Mouse (Mus musculus): ENCODE measurements around the gene Sh3d21. TPM values are rescaled to one million over a fixed set of nuclear protein-coding genes. Genes with fewer than 3 reads are reported as not detected.

Gene Sh3d21
- polyA plus RNA-seq, 1 experiment from 2014 or later: 10.3 TPM

DNA sequence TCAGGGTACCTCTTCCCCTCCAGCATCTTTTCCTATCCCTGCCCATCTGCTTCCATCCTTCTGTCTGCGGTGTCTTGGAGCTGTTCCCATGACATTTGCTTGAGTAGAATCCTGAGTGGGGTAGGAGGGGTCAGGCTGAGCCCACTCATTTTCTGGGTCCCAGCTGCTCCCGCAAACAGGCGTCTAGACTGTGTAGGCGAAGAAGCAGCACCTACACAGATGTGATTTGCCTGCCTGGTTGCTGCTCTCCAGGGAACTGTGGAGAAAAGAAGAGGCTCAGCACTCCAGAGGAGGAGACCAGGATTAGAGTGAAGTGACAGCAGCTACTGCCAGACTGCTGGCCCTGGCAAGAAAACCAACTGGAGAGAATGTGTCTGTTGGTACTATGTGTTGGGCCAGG lies 44.6 kb downstream of the Sh3d21 start:
- Histone ChIP-seq H3K4me2 (no peak overlapping the region), H3K9ac (no peak overlapping the region), H3K36me3 (peaks cover 21% of the 10 kb centered on the region), H3K4me3 (no peak overlapping the region), H3K9me3 (peaks cover 5% of the 10 kb centered on the region; the same call in 1 of the 2 replicates), H3K4me1 (peaks cover 8% of the 10 kb centered on the region), H3K27me3 (no peaks in the 10 kb centered on the region), H3K27ac (no peak overlapping the region)
- ATAC-seq (ENCODE audit: insufficient number of reproducible peaks, insufficient read depth, low FRiP score, low TSS enrichment, low read depth): no peak
- 93% methylated on average over 4 of the region's 4 CpGs for WGBS

DNA sequence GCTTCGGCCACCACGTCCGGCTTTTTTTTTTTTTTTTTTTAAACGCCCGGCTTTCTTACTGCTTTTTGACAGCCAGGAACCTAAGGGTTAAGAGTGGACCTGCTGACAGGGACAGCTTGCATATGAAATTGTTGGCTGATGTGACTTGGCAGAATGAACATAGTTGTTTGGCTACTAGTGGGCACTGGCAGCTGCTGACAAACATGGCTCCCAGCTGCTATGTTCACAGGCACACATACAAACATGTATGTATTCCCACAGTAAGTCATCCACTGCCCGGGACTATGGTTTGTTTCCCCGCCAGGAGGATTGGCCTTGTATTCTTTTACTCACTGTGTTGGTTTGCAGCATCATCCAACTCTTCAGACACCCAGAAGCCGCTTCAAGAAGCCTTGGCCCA lies 46.2 kb downstream of the Sh3d21 start:
- no peak overlapping the region for H3K4me2 ChIP-seq
- H3K9me3 ChIP-seq: peaks cover 5% of the 10 kb centered on the region; the same call in 1 of the 2 replicates
- no peak overlapping the region for H3K27ac ChIP-seq
- H3K4me3 ChIP-seq: no peak overlapping the region
- WGBS: 88% methylated on average over 8 of the region's 8 CpGs
- peaks cover 15% of the 10 kb centered on the region for H3K36me3 ChIP-seq
- H3K4me1 ChIP-seq: peaks cover 8% of the 10 kb centered on the region
- H3K9ac ChIP-seq: no peak overlapping the region
- no peak for ATAC-seq (ENCODE audit: insufficient number of reproducible peaks, insufficient read depth, low FRiP score, low TSS enrichment, low read depth)
- H3K27me3 ChIP-seq: no peaks in the 10 kb centered on the region

DNA sequence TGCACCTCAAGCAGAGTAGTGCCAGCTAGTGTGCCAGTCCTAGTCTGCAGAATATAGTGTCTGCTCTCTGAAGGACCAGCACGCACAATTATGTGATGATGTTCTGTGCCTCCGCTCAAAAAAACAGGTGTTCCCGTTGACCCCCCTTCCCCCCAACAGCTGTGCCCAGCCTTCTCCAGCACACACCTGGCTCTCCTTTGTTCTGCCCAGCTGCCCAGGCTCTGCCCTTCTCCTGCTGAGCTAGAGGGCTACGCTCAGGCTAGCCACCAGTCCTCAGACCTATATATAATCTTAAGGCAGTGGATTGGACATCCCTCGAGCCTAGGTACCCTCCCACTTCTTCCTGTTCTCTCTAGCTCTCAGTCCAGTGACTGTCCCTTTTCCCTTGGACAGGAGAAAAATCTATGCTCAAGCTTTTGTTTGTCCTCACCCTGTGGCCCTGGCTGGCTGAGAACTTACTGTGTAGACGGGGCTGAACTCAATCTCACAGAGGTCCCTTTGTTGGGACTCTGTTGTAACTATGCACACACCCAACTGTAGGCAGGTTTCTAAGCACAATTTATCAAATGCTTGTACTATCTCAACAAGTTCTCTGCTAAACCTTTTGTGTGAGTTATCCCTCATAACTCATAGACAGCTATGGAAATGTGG lies 47.3 kb downstream of the Sh3d21 start:
- H3K9me3 ChIP-seq: no peaks in the 10 kb centered on the region
- no peaks in the 10 kb centered on the region for H3K27me3 ChIP-seq
- H3K4me2 ChIP-seq: no peak overlapping the region
- no peak overlapping the region for H3K4me3 ChIP-seq
- H3K4me1 ChIP-seq: peaks cover 13% of the 10 kb centered on the region
- no peak overlapping the region for H3K27ac ChIP-seq
- H3K36me3 ChIP-seq: peaks cover 9% of the 10 kb centered on the region
- H3K9ac ChIP-seq: 0 out of 2 replicates have a peak overlapping the region, but pooled peaks have one; percentile 32
- no peak for ATAC-seq (ENCODE audit: insufficient number of reproducible peaks, insufficient read depth, low FRiP score, low TSS enrichment, low read depth)
- 62% methylated on average over 6 of the region's 6 CpGs for WGBS

DNA sequence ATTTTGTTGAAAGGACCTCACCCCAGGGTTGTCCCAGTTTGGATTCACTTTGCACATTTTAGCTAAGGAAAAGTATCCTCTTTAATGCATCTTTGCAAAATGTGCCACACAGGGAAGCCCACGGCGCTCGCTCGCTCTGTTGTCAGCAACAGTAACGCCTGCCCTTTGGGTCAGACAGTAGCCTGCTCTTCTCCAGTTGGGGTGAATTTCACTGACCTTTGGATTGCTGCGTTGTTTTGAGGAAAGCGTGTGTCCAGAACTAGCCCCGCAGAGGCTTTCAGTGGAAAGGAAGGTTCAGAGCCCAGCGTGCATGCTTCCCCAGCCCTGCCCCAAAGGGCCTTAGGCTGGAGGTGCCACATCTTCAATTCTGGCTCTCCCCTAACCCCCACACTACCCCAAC lies 47.9 kb downstream of the Sh3d21 start:
- no peaks in the 10 kb centered on the region for H3K9me3 ChIP-seq
- H3K4me3 ChIP-seq: no peak overlapping the region
- 0 out of 2 replicates have a peak overlapping the region, but pooled peaks have one; percentile 11 for H3K9ac ChIP-seq
- WGBS: 81% methylated on average over 9 of the region's 9 CpGs
- no peak overlapping the region for H3K4me2 ChIP-seq
- ATAC-seq (ENCODE audit: insufficient number of reproducible peaks, insufficient read depth, low FRiP score, low TSS enrichment, low read depth): no peak
- H3K27ac ChIP-seq: no peak overlapping the region
- no peaks in the 10 kb centered on the region for H3K27me3 ChIP-seq
- peaks cover 19% of the 10 kb centered on the region for H3K4me1 ChIP-seq
- H3K36me3 ChIP-seq: 0 out of 2 replicates have a peak, but pooled peaks cover 3% of the 10 kb centered on the region

DNA sequence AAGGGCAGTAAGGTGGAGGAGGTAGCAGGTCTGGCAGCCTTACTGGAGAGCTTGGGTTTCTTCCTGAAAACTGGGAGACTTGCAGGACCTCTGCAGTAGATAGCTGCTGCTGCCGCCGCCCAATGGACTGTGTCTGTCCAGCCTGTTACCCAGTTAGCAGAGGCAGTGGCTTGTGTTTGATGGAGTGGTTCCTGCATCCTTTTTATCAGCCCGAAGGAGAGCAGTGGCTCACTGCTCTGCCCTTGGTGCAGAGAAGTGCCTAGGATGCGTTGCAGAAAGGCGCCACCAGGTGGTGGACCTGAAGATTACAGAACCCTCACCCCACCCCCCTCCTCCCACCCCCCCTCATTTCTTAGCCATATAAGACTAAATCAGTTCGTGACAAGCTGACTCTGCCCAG lies 49.3 kb downstream of the Sh3d21 start:
- no peaks in the 10 kb centered on the region for H3K27me3 ChIP-seq
- ATAC-seq (ENCODE audit: insufficient number of reproducible peaks, insufficient read depth, low FRiP score, low TSS enrichment, low read depth): no peak
- 32% methylated on average over 6 of the region's 6 CpGs for WGBS

DNA sequence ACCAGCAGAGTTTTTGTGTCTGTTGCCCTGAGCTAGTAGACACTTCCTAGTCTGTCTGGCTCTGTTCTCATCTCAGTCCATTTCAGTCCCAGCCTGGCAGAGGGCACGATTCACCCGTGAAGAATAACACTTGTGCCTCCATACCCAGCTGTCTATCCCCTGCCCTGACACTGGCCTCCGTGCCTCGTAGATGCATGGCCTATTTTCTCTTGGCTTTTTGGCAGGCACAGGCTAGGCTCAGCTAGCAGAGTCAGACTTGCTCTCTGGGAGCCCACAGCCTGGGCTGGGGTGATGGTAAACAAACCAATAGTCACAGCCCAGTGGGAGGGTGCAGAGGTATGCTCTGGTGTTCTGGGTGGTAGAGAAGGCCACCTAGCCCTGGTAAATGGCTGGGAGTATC lies 50.0 kb downstream of the Sh3d21 start:
- 82% methylated on average over 4 of the region's 4 CpGs for WGBS

More for the DNA sequence above, 49.3 kb downstream of the Sh3d21 start:
- Histone ChIP-seq H3K4me3 (no peak overlapping the region), H3K27ac (no peak overlapping the region), H3K36me3 (0 out of 2 replicates have a peak, but pooled peaks cover under 1% of the 10 kb centered on the region), H3K9ac (no peak overlapping the region), H3K4me2 (no peak overlapping the region), H3K9me3 (no peaks in the 10 kb centered on the region), H3K4me1 (peaks cover 28% of the 10 kb centered on the region)

GRCm38 (mm10) chr4:126111153-126111549 lies 52.1 kb downstream of the Sh3d21 start:
- ATAC-seq (ENCODE audit: insufficient number of reproducible peaks, insufficient read depth, low FRiP score, low TSS enrichment, low read depth): no peak
- Histone ChIP-seq H3K4me1 (peaks cover 33% of the 10 kb centered on the region), H3K9ac (peak overlapping the region; percentile 59), H3K36me3 (no peaks in the 10 kb centered on the region), H3K9me3 (no peaks in the 10 kb centered on the region), H3K4me2 (peak overlapping the region; percentile 47), H3K27ac (peak overlapping the region; percentile 87), H3K27me3 (no peaks in the 10 kb centered on the region), H3K4me3 (no peak overlapping the region)
- 22% methylated on average over 7 of the region's 7 CpGs for WGBS

More for the DNA sequence above, 50.0 kb downstream of the Sh3d21 start:
- Histone ChIP-seq H3K36me3 (no peaks in the 10 kb centered on the region), H3K9me3 (no peaks in the 10 kb centered on the region), H3K27ac (no peak overlapping the region), H3K4me2 (no peak overlapping the region), H3K27me3 (no peaks in the 10 kb centered on the region), H3K4me3 (no peak overlapping the region), H3K9ac (no peak overlapping the region), H3K4me1 (peaks cover 28% of the 10 kb centered on the region)
- no peak for ATAC-seq (ENCODE audit: insufficient number of reproducible peaks, insufficient read depth, low FRiP score, low TSS enrichment, low read depth)

GRCm38 (mm10) chr4:126110374-126111152 lies 52.7 kb downstream of the Sh3d21 start:
- Histone ChIP-seq H3K27ac (peak overlapping the region; percentile 87), H3K4me1 (peaks cover 34% of the 10 kb centered on the region), H3K27me3 (no peaks in the 10 kb centered on the region), H3K36me3 (no peaks in the 10 kb centered on the region), H3K9me3 (no peaks in the 10 kb centered on the region), H3K4me3 (no peak overlapping the region), H3K4me2 (peak overlapping the region; percentile 47), H3K9ac (peak overlapping the region; percentile 59)
- ATAC-seq (ENCODE audit: insufficient number of reproducible peaks, insufficient read depth, low FRiP score, low TSS enrichment, low read depth): peak; percentile 38; the same call in 1 of the 2 replicates
- WGBS: 4% methylated on average over 12 of the region's 12 CpGs

DNA sequence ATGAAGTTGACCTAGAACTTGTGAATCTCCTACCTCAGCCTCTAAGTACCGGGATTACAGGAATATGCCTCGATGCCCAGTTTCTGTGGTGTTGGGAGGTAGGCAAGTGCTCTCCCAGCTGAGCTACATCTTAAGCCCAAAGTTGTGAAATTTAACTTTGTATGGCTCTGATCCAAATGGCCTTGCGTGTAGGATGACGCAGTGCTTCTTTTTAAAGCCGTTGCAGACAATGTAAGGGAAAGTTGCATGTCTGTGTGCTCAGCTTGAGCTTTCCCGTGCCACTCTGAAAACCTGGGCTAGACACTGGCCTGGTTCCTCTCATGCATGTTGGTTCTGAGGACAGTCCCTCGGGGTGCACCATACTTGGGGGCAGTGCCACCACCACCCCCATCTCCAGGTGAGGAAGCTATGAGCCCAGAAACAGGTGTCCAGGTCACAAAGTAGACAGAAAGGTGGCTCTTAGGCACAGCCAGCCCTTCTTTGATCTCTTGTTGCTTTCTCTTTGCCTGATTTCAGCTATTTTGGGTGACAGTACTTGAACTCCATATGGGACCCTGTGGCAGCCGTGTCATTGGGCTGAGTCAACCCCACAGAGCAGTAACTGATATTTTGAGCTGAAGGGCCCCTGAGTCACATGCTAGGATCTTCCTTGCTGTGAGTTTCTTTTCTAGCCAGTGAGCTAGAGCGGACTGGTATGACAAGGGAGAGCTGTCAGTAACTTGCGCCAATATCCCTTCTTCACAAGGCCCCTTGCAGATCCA lies 53.5 kb downstream of the Sh3d21 start:
- WGBS: 80% methylated on average over 10 of the region's 10 CpGs
- Histone ChIP-seq H3K27me3 (no peaks in the 10 kb centered on the region), H3K4me2 (peak overlapping the region; percentile 47), H3K4me1 (peaks cover 41% of the 10 kb centered on the region), H3K4me3 (no peak overlapping the region), H3K9ac (no peak overlapping the region), H3K27ac (peak overlapping the region; percentile 87), H3K9me3 (no peaks in the 10 kb centered on the region), H3K36me3 (no peaks in the 10 kb centered on the region)
- no peak for ATAC-seq (ENCODE audit: insufficient number of reproducible peaks, insufficient read depth, low FRiP score, low TSS enrichment, low read depth)

- Histone ChIP-seq H3K27me3 (no peaks in the 10 kb centered on the region), H3K4me1 (peaks cover 42% of the 10 kb centered on the region), H3K4me3 (no peak overlapping the region), H3K27ac (no peak overlapping the region), H3K9me3 (no peaks in the 10 kb centered on the region), H3K9ac (peak overlapping the region; percentile 32; the same call in 1 of the 2 replicates), H3K36me3 (no peaks in the 10 kb centered on the region), H3K4me2 (no peak overlapping the region)
- no peak for ATAC-seq (ENCODE audit: insufficient number of reproducible peaks, insufficient read depth, low FRiP score, low TSS enrichment, low read depth)
- WGBS: 43% methylated on average over 8 of the region's 8 CpGs
These were observed 55.1 kb downstream of the Sh3d21 start for GRCm38 (mm10) chr4:126108061-126108740.
